Mouse (Mus musculus): ENCODE data around the gene Acap3. TPM values are rescaled to one million over a fixed set of nuclear protein-coding genes. Genes with fewer than 3 reads are reported as not detected.

The Acap3 gene
- total and polyA plus RNA-seq, 2 experiments from 2014 or later: 6.4 to 31.2 TPM

DNA sequence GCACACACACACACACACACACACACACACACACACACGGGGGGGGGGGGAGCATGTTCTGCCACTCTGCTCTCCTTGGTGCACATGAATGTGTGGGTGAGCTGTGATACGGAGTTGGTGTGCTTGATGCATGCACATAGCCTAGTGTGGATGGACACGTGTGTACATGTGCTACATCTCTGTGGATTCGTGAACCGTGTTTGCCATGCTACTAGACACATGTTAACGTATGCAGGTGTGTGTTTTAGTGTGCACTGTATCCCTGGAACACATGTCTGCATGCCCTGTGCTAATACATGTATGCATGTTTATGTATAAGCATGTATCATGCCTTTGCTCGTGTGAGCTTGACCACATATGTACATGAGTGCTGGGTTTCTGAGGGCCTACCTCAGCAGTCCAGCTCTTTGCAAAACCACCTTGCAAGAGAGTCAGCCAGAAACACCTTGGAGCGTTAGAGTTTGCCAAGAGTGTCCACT is 1.6 kb downstream of the Acap3 start:
- DNase-seq (ENCODE audit: low spot score) (no peak), ATAC-seq (ENCODE audit: insufficient read depth, low read depth) (no peak)
- Histone ChIP-seq H3K27me3 (ENCODE audit: control insufficient read depth, insufficient read depth, low read length) (no peaks in the 10 kb centered on the region), H3K36me3 (replicated peaks; ENCODE audit: control insufficient read depth, insufficient read depth, low read length) (peaks cover 21% of the 10 kb centered on the region), H3K4me2 (ENCODE audit: low read depth, low read length) (peak overlapping the region; percentile 99), H3K9me3 (replicated peaks; ENCODE audit: control insufficient read depth, low read length) (no peaks in the 10 kb centered on the region), H3K4me1 (ENCODE audit: control insufficient read depth, insufficient read depth) (peaks cover 27% of the 10 kb centered on the region), H3K4me3 (ENCODE audit: low read depth, low read length) (peak overlapping the region; percentile 80), H3K27ac (ENCODE audit: low read depth) (no peak overlapping the region), H3K9ac (replicated peaks; ENCODE audit: low read depth, low read length) (no peak overlapping the region)
- 69% methylated on average over 8 of the region's 8 CpGs for WGBS
- TF ChIP-seq EP300 (IDR thresholded peaks at IDR 0.05; ENCODE audit: low read depth): no peak
- TF ChIP-seq CTCF (IDR thresholded peaks at IDR 0.05; ENCODE audit: low read depth): no peak

DNA sequence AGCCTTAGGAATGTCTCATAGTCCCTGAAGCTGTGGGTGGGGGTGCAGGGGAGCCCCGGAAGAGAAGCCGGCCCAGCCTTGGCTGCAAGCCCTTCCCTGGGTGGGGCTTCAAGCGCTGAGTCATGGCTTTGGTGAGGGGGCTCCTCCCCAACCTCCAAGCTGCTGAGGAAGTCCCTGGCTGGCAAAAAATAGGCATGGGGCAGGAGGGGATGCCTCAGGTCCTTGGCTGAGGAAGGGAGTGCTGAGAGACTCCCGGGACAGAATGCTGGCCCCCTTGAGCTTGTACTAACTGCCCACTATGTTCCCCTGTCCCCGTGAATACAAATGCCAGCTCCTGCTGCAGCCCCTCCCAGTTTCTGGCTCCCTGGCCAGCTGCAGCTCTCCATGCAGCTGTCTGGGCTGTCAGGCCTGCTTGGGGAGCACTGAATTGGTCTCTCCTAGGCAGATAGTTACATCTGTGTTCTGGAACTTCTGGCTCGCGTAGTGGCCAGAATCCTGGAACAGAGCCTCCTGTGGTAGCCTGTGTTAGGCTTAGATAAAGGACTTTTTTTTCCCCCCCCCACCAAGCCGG is 2.8 kb downstream of the Acap3 start:
- DNase-seq (ENCODE audit: low spot score): no peak
- no peaks in the 10 kb centered on the region for H3K9me3 ChIP-seq (replicated peaks; ENCODE audit: control insufficient read depth, low read length)
- peak overlapping the region; percentile 6; the same call in 1 of the 2 replicates for H3K4me3 ChIP-seq (ENCODE audit: low read depth, low read length)
- WGBS: 18% methylated on average over 8 of the region's 8 CpGs
- H3K9ac ChIP-seq (replicated peaks; ENCODE audit: low read depth, low read length): 0 out of 2 replicates have a peak overlapping the region, but pooled peaks have one; percentile 11
- H3K27me3 ChIP-seq (ENCODE audit: control insufficient read depth, insufficient read depth, low read length): no peaks in the 10 kb centered on the region
- no peak for TF ChIP-seq EP300 (IDR thresholded peaks at IDR 0.05; ENCODE audit: low read depth)
- no peak for TF ChIP-seq CTCF (IDR thresholded peaks at IDR 0.05; ENCODE audit: low read depth)
- peak overlapping the region; percentile 72 for H3K27ac ChIP-seq (ENCODE audit: low read depth)
- H3K4me1 ChIP-seq (ENCODE audit: control insufficient read depth, insufficient read depth): peaks cover 27% of the 10 kb centered on the region
- H3K36me3 ChIP-seq (replicated peaks; ENCODE audit: control insufficient read depth, insufficient read depth, low read length): peaks cover 21% of the 10 kb centered on the region
- H3K4me2 ChIP-seq (ENCODE audit: low read depth, low read length): peak overlapping the region; percentile 99
- ATAC-seq (ENCODE audit: insufficient read depth, low read depth): no peak

DNA sequence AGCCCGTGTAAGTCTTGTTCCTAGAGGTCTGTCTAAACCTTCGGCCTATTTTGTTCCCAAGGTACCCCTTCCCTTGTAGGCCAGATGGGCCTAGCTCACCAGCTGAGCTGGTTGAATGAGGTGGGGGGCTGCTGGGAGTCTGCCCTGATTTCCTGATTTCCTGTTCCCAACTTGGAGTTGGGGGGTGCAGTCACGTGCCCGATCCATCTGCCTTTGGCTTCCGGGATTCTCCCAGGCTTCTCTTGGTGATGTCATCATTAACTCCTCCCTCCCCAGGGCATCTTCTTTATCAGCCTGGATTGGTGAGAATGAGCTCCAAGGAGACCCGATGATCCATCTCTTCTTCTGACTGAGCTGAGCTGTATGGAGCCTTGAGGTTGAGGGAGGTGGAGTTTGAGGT is 3.6 kb downstream of the Acap3 start:
- DNase-seq (ENCODE audit: low spot score) (no peak), ATAC-seq (ENCODE audit: insufficient read depth, low read depth) (no peak)
- no peaks in the 10 kb centered on the region for H3K9me3 ChIP-seq (replicated peaks; ENCODE audit: control insufficient read depth, low read length)
- H3K27me3 ChIP-seq (ENCODE audit: control insufficient read depth, insufficient read depth, low read length): no peaks in the 10 kb centered on the region
- H3K4me1 ChIP-seq (ENCODE audit: control insufficient read depth, insufficient read depth): peaks cover 27% of the 10 kb centered on the region
- H3K9ac ChIP-seq (replicated peaks; ENCODE audit: low read depth, low read length): 0 out of 2 replicates have a peak overlapping the region, but pooled peaks have one; percentile 16
- peak overlapping the region; percentile 6; the same call in 1 of the 2 replicates for H3K4me3 ChIP-seq (ENCODE audit: low read depth, low read length)
- 35% methylated on average over 6 of the region's 6 CpGs for WGBS
- no peak for TF ChIP-seq EP300 (IDR thresholded peaks at IDR 0.05; ENCODE audit: low read depth)
- TF ChIP-seq CTCF (IDR thresholded peaks at IDR 0.05; ENCODE audit: low read depth): no peak
- peaks cover 26% of the 10 kb centered on the region for H3K36me3 ChIP-seq (replicated peaks; ENCODE audit: control insufficient read depth, insufficient read depth, low read length)
- H3K27ac ChIP-seq (ENCODE audit: low read depth): peak overlapping the region; percentile 72
- H3K4me2 ChIP-seq (ENCODE audit: low read depth, low read length): peak overlapping the region; percentile 99

DNA sequence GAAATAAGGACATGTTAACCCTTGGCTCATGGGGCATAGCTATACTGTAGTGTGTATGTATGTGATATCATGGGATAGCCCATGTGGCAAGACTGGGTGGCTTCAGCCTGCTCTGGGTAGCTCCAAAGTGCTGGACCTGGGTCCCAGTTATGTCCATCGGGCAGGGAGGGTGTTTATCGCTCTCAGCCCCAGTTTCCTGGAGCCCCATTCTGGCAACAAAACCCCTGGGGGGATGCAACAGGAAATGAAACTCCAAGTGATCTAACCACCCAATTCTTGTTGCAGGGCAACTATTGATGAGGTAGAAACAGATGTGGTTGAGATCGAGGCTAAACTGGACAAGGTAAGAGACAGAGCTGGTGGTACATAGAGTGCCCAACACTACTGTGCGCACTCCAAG is 4.2 kb downstream of the Acap3 start:
- DNase-seq (ENCODE audit: low spot score) (no peak), ATAC-seq (ENCODE audit: insufficient read depth, low read depth) (no peak)
- no peak overlapping the region for H3K4me3 ChIP-seq (ENCODE audit: low read depth, low read length)
- no peak overlapping the region for H3K9ac ChIP-seq (replicated peaks; ENCODE audit: low read depth, low read length)
- TF ChIP-seq CTCF (IDR thresholded peaks at IDR 0.05; ENCODE audit: low read depth) (no peak), EP300 (IDR thresholded peaks at IDR 0.05; ENCODE audit: low read depth) (no peak)
- no peaks in the 10 kb centered on the region for H3K27me3 ChIP-seq (ENCODE audit: control insufficient read depth, insufficient read depth, low read length)
- H3K36me3 ChIP-seq (replicated peaks; ENCODE audit: control insufficient read depth, insufficient read depth, low read length): peaks cover 28% of the 10 kb centered on the region
- H3K4me1 ChIP-seq (ENCODE audit: control insufficient read depth, insufficient read depth): peaks cover 25% of the 10 kb centered on the region
- no peak overlapping the region for H3K27ac ChIP-seq (ENCODE audit: low read depth)
- H3K4me2 ChIP-seq (ENCODE audit: low read depth, low read length): no peak overlapping the region
- H3K9me3 ChIP-seq (replicated peaks; ENCODE audit: control insufficient read depth, low read length): no peaks in the 10 kb centered on the region
- whole genome bisulfite sequencing: 78% methylated on average over 4 of the region's 4 CpGs

DNA sequence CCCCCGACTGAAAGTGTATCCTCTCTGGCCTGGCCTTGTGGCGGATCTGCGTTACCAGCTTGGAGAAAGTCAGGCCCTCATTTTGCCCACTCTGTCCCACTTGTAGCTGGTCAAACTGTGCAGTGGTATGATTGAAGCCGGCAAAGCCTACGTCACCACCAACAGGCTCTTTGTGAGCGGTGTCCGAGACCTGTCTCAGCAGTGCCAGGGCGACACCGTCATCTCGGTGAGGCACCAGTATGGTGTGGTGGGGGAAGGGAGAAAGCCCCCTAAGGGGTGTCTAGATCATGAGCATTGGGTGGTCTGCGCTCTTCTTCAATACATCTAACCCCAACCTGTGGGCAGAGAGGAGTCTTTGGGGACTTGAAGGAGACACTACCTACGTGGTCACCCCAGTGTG is 4.8 kb downstream of the Acap3 start:
- WGBS: 96% methylated on average over 12 of the region's 12 CpGs
- ATAC-seq (ENCODE audit: insufficient read depth, low read depth): no peak
- DNase-seq (ENCODE audit: low spot score): no peak
- Histone ChIP-seq H3K4me2 (ENCODE audit: low read depth, low read length) (no peak overlapping the region), H3K4me1 (ENCODE audit: control insufficient read depth, insufficient read depth) (peaks cover 25% of the 10 kb centered on the region), H3K36me3 (replicated peaks; ENCODE audit: control insufficient read depth, insufficient read depth, low read length) (peaks cover 28% of the 10 kb centered on the region), H3K27ac (ENCODE audit: low read depth) (no peak overlapping the region), H3K27me3 (ENCODE audit: control insufficient read depth, insufficient read depth, low read length) (no peaks in the 10 kb centered on the region), H3K9ac (replicated peaks; ENCODE audit: low read depth, low read length) (no peak overlapping the region), H3K9me3 (replicated peaks; ENCODE audit: control insufficient read depth, low read length) (no peaks in the 10 kb centered on the region), H3K4me3 (ENCODE audit: low read depth, low read length) (no peak overlapping the region)
- no peak for TF ChIP-seq CTCF (IDR thresholded peaks at IDR 0.05; ENCODE audit: low read depth)

DNA sequence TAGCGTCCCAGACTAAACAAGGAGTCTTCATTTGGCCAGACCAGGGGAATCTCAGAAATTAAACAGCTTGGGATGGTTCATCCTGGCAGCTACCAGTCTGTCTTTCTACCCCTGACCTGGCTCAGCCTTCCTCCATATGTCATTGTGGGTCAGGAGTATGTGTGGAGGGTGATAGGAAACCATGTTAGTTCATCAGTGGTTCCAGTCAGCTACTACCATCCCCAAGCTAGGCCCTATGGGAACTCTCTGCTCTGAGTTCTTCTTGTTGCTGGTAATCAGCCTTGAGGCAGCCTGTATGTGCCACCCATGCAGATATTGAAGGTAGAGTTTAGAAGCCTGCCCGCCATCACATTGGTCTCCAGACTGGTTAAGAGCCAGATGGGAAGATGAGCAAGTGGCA is 6.7 kb downstream of the Acap3 start:
- no peak for TF ChIP-seq CTCF (IDR thresholded peaks at IDR 0.05; ENCODE audit: low read depth)
- TF ChIP-seq EP300 (IDR thresholded peaks at IDR 0.05; ENCODE audit: low read depth): no peak
- Histone ChIP-seq H3K36me3 (replicated peaks; ENCODE audit: control insufficient read depth, insufficient read depth, low read length) (peaks cover 46% of the 10 kb centered on the region), H3K27me3 (ENCODE audit: control insufficient read depth, insufficient read depth, low read length) (no peaks in the 10 kb centered on the region), H3K4me1 (ENCODE audit: control insufficient read depth, insufficient read depth) (peaks cover 29% of the 10 kb centered on the region), H3K4me2 (ENCODE audit: low read depth, low read length) (no peak overlapping the region), H3K9ac (replicated peaks; ENCODE audit: low read depth, low read length) (no peak overlapping the region), H3K4me3 (ENCODE audit: low read depth, low read length) (no peak overlapping the region), H3K9me3 (replicated peaks; ENCODE audit: control insufficient read depth, low read length) (no peaks in the 10 kb centered on the region), H3K27ac (ENCODE audit: low read depth) (no peak overlapping the region)
- ATAC-seq (ENCODE audit: insufficient read depth, low read depth): no peak
- 88% methylated on average over 2 of the region's 2 CpGs for WGBS
- DNase-seq (ENCODE audit: low spot score): no peak

All from heart, postnatal 0 days (tissue).